Mouse (Mus musculus) kidney, adult 11 months (tissue): Measurements from ENCODE around the gene 9930021J03Rik.

Experiments
- DNase-seq: peaks from one replicate; pipeline ENCODE4 v3.0.0; 2022

Gene 9930021J03Rik

DNA sequence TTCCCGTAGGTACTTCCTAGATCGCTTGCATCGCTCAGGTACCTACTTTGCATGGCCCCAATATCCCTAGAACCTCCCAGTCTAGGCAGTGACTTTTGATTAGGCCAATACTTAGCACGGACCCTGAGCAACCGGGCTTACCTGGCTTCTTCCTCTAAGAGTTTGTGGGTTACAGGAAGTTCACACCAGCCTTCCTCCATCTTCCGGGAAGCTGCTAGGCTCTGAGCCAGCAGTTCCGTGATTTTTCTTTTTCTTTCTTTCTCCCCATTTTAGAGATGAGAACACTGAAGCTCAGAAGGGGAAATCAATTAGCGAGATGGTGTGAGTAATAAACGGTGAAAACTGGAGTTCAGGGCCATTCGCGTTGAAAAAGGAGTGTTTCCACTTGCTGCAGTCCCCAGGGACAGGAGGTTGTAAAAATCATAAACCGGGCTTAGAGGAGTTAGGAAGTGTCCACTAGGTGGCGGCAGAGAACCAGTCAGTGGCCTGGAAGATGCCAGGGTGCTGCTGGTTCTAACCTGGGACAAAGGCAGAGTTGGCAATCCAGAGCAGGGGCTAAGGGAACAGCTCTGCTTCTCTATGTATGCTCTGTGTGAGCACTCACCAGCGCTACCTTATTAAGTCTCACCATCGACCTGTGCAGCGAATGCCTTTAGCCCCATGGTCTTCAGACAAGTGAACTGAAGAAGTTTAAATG, 121.8 kb downstream of the 9930021J03Rik start:
- peak; percentile 69 for DNase-seq

DNA sequence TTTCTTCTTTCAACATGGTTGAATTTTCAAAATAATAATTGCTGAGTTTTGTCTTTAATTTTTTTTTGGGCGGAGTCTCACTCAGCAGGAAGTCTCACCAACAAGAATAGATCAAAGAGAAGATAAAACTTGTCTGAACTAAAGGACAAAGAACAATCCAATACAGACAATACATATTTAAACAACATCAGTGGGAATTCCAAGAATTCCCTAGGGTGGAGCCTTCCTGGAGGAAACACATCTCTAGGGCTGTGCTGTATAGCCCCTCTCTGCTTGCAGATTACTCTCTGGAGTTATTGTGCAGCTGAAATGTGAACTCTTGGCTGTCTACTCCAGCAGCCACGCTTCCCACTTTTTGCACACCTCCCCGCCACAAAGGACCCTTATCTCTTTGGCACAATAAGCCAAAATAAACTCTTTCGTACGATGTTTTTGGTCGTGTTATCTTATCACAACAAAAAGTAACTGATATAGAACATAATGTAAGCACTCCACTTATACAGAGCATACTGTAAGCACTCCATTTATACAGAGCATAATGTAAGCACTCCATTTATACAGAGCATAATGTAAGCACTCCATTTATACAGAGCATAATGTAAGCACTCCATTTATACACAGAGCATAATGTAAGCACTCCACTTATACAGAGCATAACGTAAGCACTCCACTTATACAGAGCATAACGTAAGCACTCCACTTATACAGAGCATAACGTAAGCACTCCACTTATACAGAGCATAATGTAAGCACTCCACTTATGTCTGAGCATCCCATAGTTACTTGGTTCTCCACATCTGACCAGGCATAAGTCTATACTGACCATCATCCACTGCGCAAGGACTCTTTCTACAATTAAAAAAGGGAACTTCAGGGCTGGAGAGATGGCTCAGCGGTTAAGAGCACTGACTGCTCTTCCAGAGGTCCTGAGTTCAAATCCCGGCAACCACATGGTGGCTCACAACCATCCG, 125.3 kb downstream of the 9930021J03Rik start:
- no peak for DNase-seq

DNA sequence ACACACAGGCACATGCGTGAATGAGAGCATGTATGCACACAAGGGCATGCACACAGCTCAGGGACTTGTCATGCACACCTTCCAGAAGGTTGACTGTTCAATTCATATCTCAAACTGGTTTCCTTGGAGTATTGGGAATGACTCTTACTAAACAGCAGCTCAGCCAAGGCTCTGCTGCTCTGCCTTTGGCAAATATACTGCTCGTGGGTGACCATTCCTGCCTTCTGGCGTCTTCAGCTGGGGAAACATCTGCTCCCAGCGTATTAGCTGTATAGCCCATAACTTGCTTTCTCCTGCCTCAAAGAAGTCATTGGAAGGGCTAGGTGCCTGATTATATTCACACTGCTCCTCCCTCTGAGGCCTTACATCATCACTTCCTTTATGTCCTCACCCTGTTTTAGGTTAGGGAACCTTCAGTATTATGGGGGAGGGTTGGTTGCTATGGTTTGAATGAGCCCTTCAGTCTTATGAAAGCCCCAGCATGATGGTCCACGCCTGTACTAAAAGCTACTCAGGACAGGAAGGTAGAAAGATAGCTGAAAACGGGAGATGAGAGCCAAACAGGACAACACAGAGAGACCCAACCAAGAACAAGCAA, 127.5 kb downstream of the 9930021J03Rik start:
- DNase-seq = no peak

DNA sequence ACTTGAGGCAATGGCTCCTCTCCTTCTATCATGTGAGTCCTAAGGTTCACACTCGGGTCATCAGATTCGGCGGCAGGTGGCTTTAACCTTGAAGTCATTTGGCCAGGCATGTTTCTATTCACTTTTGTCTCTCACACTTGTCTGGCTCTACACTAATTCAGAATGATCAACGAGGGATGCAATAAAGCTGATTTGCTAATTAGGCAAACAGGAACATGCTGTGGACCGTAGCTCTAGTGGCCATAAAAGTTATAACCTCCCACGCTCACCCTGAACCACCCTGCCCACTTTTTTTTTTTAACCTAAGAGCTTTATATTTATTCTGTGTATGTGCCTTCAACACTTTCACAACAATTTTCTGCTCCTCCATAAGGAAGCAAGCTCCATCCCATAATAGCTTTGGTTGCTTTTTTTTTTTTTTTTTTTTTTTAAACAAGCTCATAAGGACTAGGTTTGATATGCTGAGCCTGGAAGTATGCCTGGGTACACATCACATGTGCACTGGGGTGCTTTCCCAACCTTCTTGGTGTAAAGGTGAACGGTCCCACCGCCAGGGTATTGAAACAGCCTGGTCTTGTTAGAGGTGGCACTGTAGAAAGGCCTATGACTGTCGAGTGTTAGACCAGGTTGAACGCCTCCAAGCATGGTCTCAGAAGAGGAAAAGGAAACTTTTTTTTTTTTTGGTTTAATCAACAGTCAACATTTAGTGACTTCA, 129.2 kb downstream of the 9930021J03Rik start:
- no peak for DNase-seq

DNA sequence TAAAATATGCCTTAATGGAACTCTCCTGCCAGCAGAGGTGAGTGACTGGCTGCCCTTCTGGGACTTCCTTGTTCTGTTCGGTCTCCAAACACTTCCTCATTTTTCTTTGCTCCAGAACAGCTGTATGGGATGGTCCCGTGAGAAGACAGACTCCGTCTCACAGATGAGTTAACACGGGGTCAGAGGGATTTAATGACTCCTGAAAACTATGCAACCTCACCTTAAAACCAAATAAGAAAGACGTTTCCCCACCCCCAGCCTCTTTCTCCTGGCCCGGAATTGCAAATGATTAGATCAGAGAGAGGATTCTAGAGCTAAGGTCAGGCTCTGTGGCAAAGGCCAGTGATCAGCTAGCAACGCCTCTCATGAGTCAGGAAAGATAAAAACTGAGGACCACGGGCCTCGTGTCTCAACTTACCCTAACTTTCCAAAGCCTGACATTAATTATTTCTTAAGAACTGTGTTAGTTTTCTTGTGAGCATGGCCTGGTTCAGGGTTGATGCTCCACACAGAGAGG, 130.2 kb downstream of the 9930021J03Rik start:
- no peak for DNase-seq

- no peak for DNase-seq
Measured at GRCm38 (mm10) chr19:29674946-29675345, 130.8 kb downstream of the 9930021J03Rik start.

- no peak for DNase-seq
Measured at GRCm38 (mm10) chr19:29672660-29673059, 133.1 kb downstream of the 9930021J03Rik start.

DNA sequence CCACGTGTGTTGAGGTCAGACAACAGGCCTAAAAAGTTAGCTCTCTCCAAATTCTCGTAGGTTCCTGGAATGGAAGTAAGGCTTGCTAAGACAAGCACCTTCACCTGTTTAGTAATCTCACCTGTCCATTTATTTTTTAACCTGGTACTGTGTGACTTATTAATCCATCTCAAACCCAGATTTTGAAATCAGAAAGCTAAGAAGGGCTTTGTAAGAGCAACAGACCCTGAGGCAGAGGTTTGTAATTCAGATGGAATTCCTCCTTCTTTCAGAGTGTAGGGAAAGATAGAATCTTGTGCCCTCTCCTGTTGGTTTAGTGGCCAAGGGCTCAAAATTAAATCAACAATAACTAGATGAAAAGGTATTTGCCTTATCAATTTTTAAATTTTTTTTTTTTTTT, 134.6 kb downstream of the 9930021J03Rik start:
- DNase-seq = no peak

GRCm38 (mm10) chr19:29670247-29670646, 135.5 kb downstream of the 9930021J03Rik start:
- no peak for DNase-seq

DNA sequence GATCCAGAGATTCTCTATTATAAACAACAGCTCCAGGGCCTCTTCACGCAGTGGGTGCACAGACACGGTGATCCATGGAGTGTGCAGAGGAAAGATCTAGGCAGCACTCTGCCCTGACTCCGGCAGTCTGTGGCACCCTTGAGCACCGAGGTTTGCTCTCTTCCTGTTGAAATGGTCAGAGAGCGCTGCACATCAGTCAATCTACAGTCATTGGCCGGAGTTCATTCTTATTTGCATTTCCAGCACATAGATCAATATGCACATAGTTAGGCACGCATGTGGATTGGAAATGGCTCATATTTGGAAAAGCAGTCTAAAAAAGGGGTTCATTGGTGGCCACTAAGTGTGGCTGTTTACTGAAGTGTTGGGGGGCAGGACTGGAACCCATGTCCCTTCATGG, 137.7 kb downstream of the 9930021J03Rik start:
- no peak for DNase-seq

GRCm38 (mm10) chr19:29666965-29667594, 138.7 kb downstream of the 9930021J03Rik start:
- DNase-seq = peak; percentile 59

DNA sequence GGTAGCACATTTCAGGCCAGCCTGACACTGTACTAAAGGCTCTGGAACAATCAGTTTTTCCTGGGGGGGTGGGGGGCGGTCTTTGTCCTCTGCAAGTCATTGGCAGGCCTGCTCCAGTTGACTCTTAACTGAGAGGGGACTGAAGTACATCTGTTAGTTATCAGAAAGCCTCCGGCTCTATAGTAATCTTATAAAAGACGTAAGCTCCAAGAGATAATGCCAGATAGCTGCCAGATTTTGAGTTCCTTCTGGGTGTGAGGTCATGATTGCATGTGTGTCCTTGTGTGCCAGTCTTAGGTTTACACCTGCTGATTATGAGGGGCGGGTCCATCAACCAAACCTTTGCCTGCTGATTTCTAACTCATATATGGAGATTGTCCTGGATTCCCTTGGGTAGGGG, 139.6 kb downstream of the 9930021J03Rik start:
- DNase-seq = no peak

DNA sequence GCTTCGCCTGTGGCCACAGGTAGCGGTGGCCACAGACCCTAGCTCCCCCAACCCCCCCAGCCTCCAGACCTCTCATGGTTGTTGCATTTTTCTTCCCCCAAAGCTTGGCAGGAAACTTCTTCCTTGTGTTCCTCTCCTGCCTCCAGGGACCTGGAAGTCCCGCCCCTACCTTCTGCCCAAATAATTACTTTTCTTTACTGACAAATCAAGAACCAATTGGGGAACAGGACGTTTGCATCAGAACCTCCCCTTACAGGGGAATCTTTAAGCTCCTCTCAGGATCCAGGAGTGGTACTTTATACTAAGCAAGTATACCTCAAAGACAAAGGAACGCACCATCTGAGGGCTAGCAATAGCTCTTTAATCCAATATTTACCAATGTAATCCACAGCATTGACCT, 140.9 kb downstream of the 9930021J03Rik start:
- DNase-seq = no peak
